Mouse (Mus musculus) CH12F3 (cell line): ENCODE measurements at regions not wholly inside any gene's neighbourhood (a gene's known extent, or its start where the extent isn't known, plus 50 kb on each side); places are given as distances from the start of the nearest gene placed in this dataset.
"Not testable (repeated sequence)": the region's sequence is repeated elsewhere in the genome, so short reads cannot be mapped to it uniquely, and the experiment has no call there.

Experiments
- in situ Hi-C: fragments of 300-500 bp; cut with MboI; formaldehyde crosslinking; loops from 2 replicates; pipeline ENCODE4 v1.14.3; 2020; ENCODE audit warnings: low sequenced_read_pairs

DNA sequence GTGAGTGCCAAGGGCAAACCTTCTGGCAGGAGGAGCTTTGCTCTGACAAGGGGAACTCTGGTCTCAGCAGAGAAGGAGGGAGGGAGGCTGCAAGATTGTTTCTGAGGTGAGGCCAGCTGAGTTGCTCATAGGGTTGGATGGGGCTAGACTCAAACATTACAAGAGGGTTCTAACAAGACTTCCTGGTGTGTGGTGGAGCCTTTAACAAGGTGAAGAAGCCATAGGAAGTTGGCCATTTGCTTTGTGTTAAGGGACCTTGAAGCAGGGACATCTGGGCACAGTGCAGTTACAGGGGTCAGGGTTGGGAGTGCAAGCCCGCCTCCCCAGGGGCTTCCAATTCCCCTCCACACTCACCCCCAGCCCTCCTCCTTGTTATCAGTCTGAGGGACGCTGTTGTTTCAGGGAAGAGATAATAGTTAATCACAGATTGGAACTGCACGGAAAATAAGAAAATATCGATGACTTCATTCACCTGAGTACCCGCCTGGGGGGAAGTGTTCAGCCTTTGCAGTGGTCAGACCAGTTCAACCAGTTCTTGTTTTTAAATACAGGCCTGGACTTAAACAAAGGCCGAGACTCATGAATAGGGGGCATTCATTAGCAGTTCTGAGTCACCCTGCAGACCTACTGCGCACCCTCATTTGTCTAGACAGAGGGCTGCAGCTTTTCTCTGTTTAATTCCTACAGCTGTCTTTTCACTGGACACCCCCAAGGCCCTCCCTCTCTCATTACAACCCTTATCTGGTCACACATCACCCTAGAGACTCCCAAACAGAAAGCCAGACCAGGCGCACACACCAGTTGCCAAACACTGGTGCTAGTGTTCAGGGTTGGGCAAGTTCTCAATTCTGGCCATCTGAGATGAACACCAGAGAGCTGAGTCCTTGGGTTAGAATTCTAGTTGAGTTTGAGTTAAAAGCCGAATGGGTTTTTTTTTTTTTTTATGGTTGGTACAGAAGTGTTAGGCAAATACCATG lies 139.5 kb downstream of the Bcl2l11 start:
- in situ Hi-C loops: no loop called here

DNA sequence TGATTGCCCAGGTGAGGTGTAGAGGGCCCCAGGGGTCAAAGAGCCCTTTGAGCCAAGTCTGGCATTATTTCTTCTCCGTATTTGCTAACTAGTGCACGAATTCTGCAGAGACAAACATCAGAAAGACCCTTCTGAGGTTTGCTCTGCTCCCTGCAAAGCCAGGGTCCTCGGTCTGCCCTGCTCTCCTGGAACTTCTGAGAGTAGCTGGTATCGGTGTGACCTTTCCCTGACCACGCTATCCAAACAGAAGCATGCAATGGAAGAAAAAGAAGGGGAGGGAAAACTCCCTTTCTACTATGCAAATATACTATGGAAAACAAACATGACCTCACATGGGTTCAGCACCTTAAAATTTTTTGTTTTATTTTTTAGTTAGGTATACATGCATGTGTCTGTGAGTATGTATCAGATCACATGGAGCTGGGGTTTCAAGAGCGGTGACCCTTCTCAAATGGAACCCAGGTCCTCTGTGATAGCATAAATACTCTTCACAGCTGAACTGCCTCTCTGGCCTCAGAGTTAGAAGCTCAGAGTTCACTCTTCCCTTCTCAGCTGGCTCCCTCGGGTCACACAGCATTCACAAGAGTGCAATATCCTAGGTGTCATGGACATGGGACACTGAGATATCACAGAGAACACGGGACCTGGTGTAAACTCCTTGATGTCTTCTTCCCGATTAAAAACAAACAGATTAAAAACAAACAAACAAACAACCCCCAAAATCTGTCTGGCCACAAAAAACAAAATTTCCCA lies 144.7 kb downstream of the Bcl2l11 start:
- in situ Hi-C loops: no loop called here

DNA sequence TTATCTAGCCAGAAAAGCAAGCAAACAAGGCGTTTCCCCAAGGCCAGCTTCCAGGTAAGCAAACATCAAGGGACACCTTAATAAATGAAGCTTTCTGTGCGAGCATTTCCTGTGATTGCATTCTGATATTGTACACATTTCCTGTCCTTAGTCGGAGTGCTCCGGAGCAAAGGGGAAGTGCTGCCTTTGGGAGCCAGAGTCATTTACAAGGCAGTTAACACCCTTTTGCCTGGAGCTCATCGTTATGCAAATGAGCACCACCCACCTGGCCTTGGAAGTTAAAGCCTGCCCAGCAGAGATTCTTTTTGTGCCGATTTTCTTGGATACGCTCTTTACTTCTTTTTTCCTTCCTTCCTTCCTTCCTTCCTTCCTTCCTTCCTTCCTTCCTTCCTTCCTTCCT lies 147.0 kb downstream of the Bcl2l11 start:
- in situ Hi-C loops: no loop called here

DNA sequence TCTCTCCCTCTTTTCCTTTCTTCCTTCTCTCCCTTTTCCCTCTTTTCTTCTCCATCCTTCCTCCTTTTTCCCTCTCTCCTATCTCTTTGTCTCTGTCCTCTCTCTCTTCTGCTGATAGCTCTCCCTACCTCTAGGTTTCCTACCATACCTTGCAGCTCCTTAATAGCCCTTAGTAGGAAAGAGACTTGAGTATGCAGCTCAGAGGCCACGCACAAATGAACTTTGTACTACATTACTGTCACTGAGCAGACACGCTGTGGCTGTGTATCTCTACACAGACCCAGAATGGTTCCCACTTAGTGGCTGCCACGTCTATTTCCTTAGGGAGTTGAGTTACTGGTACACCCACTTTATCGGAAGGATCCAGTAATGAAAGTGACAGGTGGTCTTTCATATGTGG lies 147.5 kb downstream of the Bcl2l11 start:
- in situ Hi-C loops: no loop called here

DNA sequence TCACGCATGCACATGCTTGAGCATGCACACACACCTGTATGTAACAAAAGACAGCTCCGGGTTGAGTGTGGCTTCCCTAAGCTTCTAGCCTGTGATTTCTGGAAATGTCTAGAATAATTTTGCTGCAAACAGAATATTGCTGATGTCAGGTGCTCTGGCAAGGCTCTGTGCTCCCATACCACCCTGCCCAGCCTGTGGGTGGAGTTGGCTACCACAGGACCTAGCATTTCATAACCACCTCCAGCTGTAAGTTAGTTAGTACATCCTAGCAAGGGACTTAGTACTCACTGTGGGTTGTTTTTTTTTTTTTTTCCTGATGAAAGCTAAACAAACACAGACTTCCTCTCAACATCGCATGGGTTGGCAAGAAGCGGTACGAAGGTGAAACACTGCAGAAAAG lies 150.5 kb downstream of the Bcl2l11 start:
- in situ Hi-C loops: no loop called here

DNA sequence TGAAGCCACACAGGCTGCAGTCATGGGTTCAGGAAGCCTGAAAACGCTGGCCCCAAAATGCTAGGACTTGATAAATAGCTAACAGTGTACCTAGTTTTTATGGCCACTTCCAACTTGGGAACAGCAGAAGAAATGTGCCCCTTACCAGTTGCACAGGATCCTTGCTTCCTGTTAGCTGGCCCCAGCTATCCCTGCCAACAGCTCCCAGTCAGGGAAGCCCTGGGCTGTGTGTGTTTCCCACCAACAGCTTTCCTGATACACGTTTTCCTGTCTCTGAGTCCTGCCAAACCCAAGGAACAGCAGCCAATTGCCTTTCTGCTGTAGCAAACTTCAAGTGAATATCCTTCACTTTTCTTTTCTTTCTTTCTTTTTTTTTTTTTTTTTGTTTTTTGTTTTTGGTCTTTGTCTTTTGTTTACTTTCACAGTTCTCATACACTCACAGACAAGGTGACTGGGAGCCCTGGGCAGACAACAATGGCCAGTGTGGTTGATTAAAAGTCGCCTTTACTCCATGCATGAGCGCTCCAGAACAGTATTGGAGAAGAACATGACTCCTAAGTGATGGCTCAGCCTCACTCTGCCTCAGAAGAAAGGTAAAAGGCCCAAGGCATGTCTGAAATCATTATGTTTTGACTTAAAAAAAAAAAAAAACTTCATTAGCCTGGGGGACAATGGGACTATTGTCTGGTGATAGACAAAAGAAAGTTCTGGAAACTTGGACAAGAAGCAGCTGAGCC lies 151.7 kb downstream of the Bcl2l11 start:
- in situ Hi-C loops: no loop called here

DNA sequence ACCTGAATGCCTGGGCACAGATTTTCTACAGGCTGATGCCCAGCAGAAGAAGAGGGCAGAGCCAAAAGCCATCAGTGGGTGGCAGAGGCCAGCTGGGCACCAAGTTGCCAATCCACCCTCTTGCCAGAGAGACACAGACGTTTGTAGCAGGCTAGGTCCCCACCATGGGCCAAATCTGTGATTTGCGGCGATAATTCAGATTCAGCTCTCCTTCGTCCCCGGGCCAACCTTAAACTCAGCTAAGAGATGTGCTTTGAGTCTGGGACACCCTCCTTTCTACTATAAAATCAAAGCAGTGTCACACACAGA lies 152.2 kb downstream of the Bcl2l11 start:
- in situ Hi-C loops: no loop called here

DNA sequence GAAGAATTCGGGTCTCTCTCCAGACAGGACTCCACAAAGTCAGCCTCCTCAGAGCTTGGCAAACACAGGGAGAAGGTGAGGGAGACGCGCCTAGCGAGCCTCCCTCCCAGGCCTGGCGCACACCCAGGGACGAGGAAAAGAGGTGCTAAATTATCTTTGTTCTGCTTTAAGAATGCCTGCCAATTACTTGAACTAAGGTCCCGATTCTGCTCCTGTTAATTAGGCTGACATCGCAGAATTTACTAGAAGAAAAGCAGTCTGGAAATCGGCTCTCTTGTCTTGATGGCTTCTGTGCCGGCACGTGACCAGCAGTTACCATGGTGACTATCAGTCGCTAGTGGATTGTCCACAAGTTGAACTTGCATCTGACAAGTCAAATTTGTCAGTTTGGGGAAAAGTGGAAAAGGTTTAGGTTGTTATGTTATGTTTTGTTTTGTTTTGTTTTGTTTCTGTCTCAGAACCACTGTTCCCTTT lies 152.8 kb downstream of the Bcl2l11 start:
- in situ Hi-C loops: no loop called here

DNA sequence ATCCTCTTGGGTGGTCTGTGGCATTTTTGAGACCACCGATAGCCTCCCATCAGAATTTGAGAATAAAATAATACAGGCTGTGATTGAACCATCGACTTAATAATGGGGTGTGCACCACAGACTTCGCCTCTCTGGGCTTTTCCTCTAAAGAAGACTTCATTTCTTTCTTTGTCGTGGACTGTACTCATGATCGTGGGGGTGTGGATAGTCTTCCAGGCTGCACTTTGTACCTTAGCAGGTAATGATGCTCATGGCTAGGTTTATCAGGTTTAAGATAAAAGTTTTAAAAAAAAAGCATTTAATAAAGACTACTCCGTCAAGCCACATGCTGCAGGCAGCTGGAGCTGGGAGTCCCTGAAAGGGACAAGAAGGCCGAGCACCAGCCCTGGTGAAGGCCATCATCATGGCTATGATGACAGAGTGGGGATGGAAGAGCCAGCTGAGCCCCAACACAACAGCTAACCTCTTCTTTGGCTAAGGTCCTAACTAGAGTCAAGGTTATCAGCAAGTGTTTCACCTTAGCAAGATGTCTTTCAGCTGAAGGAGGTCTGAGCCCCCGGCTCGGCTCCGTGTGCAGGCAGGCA lies 153.4 kb downstream of the Bcl2l11 start:
- in situ Hi-C loops: no loop called here

DNA sequence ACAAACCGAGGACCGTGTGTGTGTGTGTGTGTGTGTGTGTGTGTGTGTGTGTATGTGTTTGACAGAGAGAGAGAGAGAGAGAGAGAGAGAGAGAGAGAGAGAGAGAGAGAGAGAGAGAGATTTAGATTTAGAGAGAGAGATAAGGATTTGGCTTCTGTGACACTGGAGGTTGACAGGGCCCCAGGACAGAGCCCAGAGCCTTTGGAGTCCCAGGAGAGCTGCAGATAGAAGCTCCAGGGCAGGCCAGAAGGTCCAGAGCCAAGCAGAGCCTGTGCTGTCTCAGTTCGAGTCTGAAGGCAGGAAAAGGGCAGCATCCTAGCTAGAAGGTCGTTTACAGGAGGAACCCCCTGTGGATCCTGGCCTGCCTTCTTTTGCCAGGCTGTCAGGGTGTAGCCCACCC lies 156.8 kb downstream of the Bcl2l11 start:
- in situ Hi-C loops: no loop called here

DNA sequence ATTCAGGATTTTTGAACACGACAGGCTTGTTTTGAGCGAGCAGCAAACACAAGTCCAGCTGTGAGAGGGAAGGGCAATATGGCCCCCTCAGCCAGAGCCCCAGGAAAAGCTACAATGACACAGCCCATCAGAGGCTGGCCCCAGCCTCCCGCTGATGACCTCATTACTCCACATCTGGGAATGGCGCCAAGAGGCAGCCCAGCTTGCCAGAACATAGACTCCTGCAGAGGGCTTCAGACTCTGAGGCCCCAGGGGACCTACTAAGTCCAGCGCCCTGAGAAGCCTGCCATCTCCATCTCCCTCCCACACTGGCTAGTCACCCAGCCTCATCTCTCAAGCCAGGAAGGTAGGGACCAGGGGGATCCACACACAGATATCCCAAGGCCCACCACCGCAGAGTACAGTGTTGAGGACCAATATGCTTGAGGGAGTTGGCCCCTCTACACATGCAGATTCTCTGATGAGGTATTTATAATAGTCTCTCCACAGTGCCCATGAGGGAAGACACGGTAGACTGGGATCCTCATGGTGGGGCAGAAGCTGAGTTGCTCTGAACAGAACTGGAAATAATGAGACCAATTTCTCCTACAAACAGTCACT lies 159.1 kb downstream of the Bcl2l11 start:
- in situ Hi-C loops: no loop called here

DNA sequence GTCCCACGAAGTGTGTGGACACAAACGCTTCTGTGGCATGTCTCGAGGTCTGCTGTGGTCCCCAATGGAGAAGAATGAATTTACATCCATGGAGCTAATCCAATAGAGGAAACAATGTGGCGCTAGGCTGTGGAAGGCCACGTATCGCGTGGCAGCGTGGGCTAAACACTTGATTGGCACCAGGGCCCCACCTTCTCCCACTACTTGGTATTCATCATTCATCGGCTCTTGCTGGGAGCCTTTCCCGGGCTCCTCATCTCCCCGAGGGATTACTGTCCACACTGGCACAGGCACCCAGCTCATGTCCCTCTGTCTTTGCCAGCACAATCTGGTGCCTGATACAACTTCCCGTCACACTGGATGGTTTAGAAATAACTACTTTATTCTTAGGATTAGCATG lies 159.6 kb downstream of the Bcl2l11 start:
- in situ Hi-C loops: no loop called here

DNA sequence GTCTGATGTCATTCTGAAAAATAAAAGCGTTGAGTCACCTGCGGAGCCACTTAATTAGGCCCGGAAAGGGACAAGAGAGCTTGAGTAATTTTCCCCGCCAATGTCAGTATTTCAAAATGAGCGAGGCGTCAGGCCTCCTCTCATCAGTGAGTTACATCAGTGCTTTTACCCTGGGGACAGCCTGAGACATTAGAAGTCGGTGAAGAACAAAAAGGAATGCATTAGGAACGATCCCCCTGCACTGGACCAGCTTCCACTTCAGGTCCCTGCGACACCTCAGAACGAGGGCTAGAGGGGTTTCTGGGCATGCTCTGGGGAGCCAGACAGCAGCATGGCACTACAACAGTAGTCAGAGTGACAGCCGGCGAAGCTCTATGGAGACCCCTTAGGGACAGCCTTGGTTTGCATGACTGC lies 162.3 kb downstream of the Bcl2l11 start:
- in situ Hi-C loops: no loop called here

DNA sequence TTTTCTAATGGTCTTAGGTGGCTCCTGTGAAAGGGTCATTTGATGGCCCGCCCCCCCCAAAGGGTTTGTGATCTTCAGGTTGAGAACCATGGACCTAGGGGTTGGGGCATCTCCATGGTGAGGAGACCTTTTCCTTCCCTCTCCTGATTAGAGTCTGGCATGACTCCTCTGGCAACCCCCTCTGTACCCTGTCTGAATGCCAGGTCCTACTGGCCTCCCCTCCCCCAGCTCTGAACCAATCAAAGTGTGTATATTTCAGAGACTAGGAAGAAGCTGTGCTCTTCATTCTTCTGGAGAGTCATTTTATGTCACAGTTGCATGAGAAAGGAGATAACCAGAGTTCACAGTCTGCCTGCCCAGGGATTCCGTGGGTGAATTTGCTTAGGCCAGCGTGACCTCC lies 164.8 kb downstream of the Bcl2l11 start:
- in situ Hi-C loops: no loop called here

DNA sequence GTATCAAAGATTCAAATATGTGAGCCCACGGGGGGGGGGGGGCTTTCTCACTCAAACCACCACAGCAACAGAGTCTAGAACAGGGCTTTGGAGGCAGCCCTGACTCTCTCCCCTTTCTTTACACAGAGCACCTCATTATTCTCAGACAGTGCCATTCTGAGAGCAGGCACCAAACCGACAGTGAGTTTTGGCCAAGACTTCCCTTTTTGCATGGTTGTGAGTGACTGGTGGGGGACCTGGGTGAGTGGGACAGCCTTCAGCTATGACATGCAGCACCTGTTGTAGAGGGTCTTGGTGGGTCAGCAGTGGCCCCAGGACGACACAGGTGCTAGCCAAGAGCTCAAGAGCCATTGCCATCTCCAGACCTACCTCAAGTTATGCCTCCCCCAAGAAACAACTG lies 168.8 kb downstream of the Bcl2l11 start:
- in situ Hi-C loops: no loop called here

DNA sequence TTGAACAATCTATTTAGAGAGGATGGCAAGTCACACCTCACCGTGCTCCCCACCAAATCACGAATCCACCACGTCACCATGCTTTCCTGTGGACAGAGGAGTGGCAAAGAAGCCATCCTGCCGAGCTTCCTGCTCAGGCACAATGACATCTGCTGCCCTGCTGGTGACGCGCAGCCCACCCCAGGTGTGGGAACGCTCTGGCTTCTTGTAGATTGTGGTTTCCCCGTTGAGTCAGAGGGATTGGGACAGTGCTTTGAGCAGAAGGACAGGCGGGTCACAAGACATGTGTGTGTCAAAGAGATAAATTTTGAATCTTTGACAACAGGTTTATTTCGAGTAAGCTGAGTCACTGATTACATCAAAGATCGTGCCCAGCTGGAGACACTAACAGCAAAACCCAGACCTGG lies 169.2 kb downstream of the Bcl2l11 start:
- in situ Hi-C loops: no loop called here

DNA sequence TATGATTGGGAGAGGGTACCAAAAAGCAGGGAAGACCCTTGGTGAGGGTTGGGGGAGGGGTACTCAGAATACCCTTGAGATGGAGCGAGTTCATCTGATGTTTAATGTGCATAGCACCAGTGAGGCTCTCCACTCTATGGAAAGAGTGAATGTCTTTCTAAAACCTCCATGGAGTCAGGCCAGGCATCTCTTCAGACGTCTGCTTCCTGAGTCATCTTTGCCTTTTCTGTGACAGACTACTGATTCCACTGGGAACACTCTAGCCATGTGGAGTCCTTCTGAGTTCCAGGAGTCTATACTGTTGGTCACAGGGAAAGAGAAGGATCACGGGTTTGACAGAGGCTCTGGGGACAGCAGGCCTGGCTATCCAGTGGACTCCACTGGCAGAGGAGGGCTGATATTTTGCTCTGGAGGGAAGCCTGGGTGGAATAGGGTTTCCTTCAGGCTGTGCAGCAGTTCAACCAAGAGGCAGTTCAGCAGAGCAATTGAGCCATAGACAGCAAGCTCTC lies 169.9 kb downstream of the Bcl2l11 start:
- in situ Hi-C loops: no loop called here

DNA sequence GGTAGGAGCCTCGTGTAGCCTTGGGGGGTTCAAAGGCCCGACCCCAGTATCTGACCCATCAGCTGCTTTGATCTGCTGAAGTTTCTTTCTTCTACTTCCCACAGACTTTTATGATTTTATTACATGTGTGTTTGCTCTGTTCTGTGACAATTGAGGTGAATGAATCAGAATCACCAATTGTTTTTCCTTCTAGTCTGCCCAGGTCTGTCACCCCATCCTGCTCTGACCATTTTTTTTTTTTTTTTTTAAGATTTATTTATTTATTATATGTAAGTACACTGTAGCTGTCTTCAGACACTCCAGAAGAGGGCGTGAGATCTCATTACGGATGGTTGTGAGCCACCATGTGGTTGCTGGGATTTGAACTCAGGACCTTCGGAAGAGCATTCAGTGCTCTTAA lies 170.6 kb downstream of the Bcl2l11 start:
- in situ Hi-C loops: not testable (repeated sequence)

DNA sequence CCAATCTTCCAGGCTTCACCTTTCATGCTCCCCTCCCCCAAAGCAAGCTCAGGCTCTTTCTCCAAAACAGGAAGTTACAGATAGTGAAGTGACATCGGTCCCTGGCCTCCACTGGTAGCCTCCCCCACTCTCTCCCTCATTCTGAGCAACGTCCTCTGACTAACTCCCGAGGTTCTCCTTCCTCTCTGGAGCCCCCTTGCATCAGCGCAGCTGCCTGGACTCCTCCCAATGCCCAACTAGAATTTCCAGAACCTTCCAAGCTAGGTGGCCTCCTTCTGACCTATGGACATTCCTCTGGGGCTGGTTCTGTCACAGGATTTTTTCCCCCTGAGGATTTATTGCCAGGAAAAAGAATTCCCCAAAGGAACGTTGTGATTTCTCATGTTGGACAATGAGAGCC lies 171.1 kb downstream of the Bcl2l11 start:
- in situ Hi-C loops: no loop called here

DNA sequence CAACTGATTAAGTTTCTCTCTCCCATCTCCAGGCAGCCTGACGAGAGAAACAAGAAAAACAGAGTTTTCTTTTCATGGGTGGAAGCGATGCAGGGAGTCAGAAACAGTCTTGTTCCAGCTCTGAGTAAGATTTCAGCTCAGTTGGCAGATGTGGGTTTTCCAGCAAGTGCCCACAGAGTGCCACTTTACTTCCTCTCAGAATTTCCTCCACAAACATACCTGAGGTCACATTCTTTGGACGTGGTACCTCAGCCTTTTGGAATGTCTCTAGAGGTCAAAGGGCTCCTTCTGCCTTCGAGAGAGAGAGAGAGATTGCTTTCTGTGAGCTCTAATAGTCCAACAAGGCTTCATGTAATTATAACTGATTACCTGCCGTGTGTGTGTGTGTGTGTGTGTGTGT lies 172.0 kb downstream of the Bcl2l11 start:
- in situ Hi-C loops: no loop called here
